Mouse (Mus musculus) lung, postnatal 36 days (tissue): Measurements from ENCODE around the gene Gm5615.

Source experiments
- DNase-seq: peaks from one replicate; pipeline ENCODE4 v3.0.0; 2022; ENCODE audit warnings: mixed read lengths

Gm5615 gene

DNA sequence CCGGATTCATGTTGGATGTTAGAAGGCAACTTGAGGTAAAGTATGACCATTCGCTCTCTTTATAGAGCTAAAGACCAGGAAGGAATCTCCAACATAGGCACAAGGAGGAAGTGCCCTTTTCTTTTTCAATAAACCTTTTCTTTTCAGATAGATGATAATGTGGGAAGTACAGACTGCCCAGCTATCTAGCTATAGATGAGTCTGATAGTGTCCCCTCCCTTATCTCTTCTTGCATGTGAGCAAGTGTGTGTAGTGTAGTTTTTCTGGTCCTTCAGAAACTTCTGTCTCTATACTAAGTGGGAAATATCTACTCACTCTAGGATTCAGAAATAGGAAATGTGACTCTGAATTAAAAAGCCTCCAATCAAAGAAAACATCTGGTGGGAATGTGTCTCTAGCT lies at the start of gene Gm5615:
Gene Gm5615, minus strand, starts transcription at position 101 of the 400 bp plus-strand sequence.
- DNase-seq: no peak

DNA sequence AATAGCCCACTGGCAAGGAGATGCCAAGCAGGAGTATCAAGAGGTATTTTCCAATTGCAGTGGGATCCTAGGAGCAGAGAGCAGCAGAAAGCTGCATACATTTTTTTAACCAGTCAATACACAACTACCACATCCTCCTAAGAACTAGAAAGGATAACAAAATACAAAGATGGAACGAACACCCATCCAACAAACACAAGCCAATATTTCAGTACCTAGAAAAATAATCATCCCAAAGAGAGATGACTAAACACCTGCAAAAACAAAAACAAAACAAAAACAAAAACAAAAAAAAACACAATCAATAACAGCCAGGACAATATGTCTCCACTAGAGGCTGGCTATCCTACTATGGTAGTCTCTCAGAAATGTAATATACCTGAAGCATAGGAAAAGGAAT lies 40.8 kb upstream of the Gm5615 start, which contains the start of gene Gm17689:
Gene Gm17689, minus strand, starts transcription at position 101 of the 400 bp plus-strand sequence.
- DNase-seq: no peak

DNA sequence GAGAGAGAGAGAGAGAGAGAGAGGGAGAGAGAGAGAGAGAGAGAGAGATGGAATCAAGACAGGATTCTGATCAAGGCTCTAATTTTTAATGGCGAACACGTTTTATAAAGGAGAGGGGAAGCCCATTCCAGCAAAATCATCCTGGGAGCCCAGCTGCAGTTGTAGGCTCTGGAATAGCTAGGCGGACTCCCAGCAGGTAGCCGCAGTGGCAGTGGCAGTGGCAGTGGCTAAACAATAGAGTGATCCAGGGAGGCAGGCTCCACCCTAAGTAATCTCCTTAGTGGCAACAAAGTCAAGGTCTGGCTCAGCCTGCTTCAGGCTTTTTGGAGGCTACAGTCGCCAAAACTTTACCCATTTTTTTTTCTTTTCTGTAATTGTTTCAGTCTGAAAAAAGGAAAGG lies 37.6 kb downstream of the Gm5615 start:
- no peak for DNase-seq

DNA sequence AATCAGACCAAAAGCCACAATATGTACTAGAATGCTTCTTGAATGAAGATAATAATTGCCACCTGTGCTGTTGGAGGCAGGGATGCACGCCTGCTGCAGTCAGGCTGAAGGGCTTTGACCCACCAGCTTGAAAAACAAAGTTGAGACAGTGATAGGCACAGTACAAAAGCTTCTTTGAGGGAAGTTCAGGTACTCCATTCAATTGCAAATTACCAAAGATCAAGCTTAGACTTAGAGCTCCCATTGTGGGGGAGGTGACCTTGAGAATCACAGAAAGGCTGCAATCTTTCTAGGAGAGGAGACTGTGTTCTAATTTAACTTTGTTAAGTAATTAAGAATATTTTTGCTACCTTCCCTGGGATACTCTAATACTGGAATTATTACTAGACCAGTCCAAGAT lies 45.9 kb downstream of the Gm5615 start:
- no peak for DNase-seq

DNA sequence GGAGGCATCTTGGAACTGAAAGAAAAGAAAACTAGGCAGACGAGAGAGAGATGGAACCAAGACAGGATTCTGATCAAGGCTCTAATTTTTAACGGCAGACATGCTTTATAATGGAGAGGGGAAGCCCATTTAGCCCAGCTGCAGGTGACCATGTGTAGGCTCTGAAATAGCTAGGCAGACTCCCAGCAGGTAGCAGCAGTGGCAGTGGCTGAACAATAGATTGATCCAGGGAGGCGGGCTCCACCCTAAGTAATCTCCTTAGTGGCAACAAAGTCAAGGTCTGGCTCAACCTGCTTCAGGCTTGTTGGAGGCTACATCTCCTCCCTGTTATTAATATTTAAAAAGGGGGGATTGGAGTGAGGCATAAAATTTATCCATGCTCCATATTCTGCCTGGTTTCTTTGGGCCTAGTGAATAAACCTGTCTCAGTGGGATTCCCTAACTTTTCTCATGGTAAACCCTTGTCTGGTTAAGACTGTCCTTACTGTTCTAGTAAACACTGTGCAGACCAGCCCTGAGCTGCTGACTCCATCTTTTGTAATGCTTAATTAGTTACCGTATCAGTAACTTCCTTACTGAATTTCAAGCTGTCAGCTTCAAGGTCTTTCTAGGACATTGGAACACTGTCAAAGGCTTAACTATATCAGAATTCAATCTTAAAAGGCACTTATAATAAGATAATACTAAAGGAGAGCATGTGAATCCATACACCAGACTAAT lies 47.1 kb downstream of the Gm5615 start:
- DNase-seq: no peak
